Mouse (Mus musculus) heart, embryonic 15.5 days (tissue): ENCODE measurements around the gene Ube2r2. TPM values are rescaled to one million over a fixed set of nuclear protein-coding genes. Genes with fewer than 3 reads are reported as not detected.

Experiments used
- ATAC-seq: fragments of 200-750 bp; cut with Nextera tagmentation; replicated peaks from 2 replicates; pipeline ENCODE4 v1.8.0; 2017; ENCODE audit warnings: low read depth, moderate TSS enrichment; ENCODE audit not compliant: insufficient number of reproducible peaks, insufficient read depth, low FRiP score
- H3K27ac ChIP-seq: fragments of 300-500 bp; sonication (generic); 2 replicates; pipeline ENCODE4 v1.5.1; 2015; ENCODE audit warnings: mild to moderate bottlenecking, inconsistent platforms
- H3K27me3 ChIP-seq: fragments of 300-500 bp; sonication (generic); 2 replicates; pipeline ENCODE4 v1.6.1; 2015; ENCODE audit warnings: inconsistent platforms
- H3K36me3 ChIP-seq: fragments of 300-500 bp; sonication (generic); 2 replicates; pipeline ENCODE4 v1.6.1; 2015; ENCODE audit warnings: mild to moderate bottlenecking, inconsistent platforms
- H3K4me1 ChIP-seq: fragments of 300-500 bp; sonication (generic); replicated peaks from 2 replicates; pipeline ENCODE4 v1.6.1; 2015; ENCODE audit warnings: inconsistent platforms
- H3K4me2 ChIP-seq: fragments of 300-500 bp; sonication (generic); 2 replicates; pipeline ENCODE4 v1.6.1; 2015; ENCODE audit warnings: inconsistent platforms, mild to moderate bottlenecking, moderate library complexity
- H3K4me3 ChIP-seq: fragments of 300-500 bp; sonication (generic); 2 replicates; pipeline ENCODE4 v1.5.1; 2015; ENCODE audit warnings: mild to moderate bottlenecking, inconsistent platforms
- H3K9ac ChIP-seq: fragments of 300-500 bp; sonication (generic); 2 replicates; pipeline ENCODE4 v1.6.1; 2015; ENCODE audit warnings: mild to moderate bottlenecking, inconsistent platforms
- H3K9me3 ChIP-seq: fragments of 300-500 bp; sonication (generic); replicated peaks from 2 replicates; pipeline ENCODE4 v1.6.1; 2016; ENCODE audit warnings: inconsistent platforms
- WGBS: fragments of 180-500 bp; shearing (Covaris S2); methylation state at CpG from one replicate; pipeline ENCODE4 v1.1.7; 2015; ENCODE audit warnings: mixed read lengths; 5-methylcytosine and 5-hydroxymethylcytosine counted together
- polyA plus RNA-seq: library from polyadenylated mRNA; unstranded; fragments of >200 nt; fragmentation: Nextera tagmentation; extraction: Ambion mirVana; gene quantifications from 2 replicates; pipeline ENCODE4 v1.2.1, GENCODE M21; 2015

Gene Ube2r2
- polyA plus RNA-seq, 1 experiment from 2014 or later = 73.1 TPM

DNA sequence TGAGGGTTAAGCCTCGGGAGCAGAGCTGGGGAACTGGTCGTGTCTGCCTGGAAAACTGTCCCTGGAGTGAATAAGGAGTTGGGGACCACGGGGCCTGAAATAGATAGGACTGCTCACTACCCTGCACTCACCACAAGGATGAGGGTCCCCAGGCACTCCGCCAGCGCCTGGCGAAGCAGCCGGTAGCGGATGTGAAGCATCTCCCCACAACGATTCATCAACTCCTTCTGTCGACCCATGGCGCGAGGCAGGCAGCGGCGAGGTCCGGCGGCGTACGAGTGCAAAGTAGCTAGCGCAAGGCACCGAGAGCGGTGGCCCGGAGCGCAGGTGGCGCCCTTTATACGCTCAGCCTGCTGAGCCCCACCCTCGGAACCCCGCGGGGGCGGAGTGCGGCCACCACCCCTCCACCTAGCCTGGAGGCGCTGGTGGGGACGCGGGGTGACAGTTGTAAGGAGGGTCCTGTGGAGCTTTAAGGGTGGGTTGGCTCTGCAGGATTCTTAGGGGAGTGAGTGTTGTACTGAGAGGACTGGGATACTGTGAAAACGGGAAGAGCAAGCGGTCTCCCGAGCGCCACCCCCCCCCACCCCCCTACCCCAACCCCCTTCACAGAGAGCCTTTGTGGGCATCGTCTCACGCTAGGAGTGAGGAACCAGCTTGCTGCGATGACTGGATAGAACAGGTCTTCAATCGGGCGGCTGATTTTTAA is 37.5 kb upstream of the Ube2r2 start, which contains the start of gene Aqp3:
TSS of gene Aqp3 (minus strand) at position 313 of the 706 bp plus-strand sequence.
- Histone ChIP-seq H3K27me3 (peaks cover 20% of the 10 kb centered on the region), H3K4me2 (peak within 1 kb of the TSS; percentile 90), H3K36me3 (no peaks in the 10 kb centered on the region), H3K4me1 (peaks cover 41% of the 10 kb centered on the region), H3K9ac (peak within 1 kb of the TSS; percentile 45), H3K9me3 (no peaks in the 10 kb centered on the region), H3K27ac (no peak within 1 kb of the TSS), H3K4me3 (peak within 1 kb of the TSS; percentile 50)
- WGBS = 1% methylated on average over 42 of the region's 42 CpGs
- 0 out of 2 replicates have a peak, but pooled peaks have one; percentile 29 for ATAC-seq

DNA sequence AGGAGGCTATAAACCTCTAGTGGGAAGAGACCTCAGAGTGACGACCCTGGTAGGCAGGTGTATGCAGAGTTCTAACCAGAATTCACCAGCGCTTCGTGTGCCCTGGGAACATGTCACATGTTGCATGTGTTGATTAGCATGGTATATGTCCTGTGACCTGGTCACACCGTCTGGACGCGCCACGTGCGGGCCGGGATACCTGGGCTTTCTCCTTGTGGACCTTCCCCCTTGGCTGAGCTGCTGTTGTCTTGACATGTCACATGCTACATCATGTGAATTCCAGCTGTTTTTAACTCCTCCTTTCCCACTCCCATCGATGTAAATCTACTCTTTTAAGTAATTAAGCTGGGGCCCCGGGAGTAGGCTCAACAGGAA is 37.0 kb upstream of the Ube2r2 start:
- H3K36me3 ChIP-seq = no peaks in the 10 kb centered on the region
- ATAC-seq = no peak
- peak overlapping the region; percentile 45; the same call in 1 of the 2 replicates for H3K9ac ChIP-seq
- no peak overlapping the region for H3K27ac ChIP-seq
- peaks cover 20% of the 10 kb centered on the region for H3K27me3 ChIP-seq
- H3K9me3 ChIP-seq = no peaks in the 10 kb centered on the region
- peak overlapping the region; percentile 90 for H3K4me2 ChIP-seq
- peak overlapping the region; percentile 50 for H3K4me3 ChIP-seq
- 12% methylated on average over 11 of the region's 11 CpGs for WGBS
- H3K4me1 ChIP-seq = peaks cover 41% of the 10 kb centered on the region

DNA sequence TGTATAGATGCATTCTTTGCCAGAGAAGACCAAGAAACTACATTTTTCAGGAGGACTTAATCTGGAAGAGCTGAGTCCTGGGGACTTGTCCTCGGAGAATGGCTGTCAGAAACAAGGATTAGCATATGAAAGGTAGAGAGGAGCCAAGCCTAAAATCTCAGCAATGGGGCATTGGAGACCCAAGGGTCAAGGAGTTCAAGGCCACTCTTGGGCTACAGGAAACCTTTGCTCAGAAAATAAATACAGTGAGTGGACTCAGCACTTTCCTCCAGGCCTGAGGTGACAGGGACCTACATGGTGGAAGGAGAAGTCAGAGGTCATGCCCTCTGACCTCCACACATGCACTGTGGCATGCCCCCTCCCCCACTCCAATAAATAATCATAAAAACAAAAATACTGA is 34.6 kb upstream of the Ube2r2 start:
- ATAC-seq = no peak
- Histone ChIP-seq H3K27ac (no peak overlapping the region), H3K9me3 (no peaks in the 10 kb centered on the region), H3K4me3 (no peak overlapping the region), H3K4me2 (no peak overlapping the region), H3K27me3 (peaks cover 20% of the 10 kb centered on the region), H3K9ac (no peak overlapping the region), H3K4me1 (peaks cover 28% of the 10 kb centered on the region), H3K36me3 (no peaks in the 10 kb centered on the region)
- WGBS = 65% methylated on average over 1 of the region's 1 CpGs

DNA sequence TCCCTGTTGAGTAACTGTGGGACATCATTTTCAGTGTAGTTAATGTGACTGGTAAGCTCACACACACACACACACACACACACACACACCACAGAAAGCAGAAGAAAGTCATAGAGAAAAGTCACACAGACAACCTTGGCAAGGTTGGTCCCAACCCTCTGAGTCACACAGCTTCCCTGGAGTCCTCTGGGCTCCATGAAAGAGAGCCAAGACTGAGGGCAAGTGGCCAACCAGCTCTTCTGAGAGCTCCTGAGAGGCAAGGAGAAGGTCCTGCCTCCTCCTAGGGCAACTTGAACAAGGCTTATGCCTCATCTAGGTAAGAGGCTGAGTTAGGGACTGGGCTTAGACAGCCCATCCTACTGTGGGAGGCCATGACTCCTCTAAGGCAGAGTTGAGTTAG is 32.6 kb upstream of the Ube2r2 start:
- Histone ChIP-seq H3K36me3 (no peaks in the 10 kb centered on the region), H3K9me3 (no peaks in the 10 kb centered on the region), H3K4me3 (no peak overlapping the region), H3K27me3 (peaks cover 9% of the 10 kb centered on the region), H3K4me1 (peaks cover 9% of the 10 kb centered on the region), H3K4me2 (no peak overlapping the region), H3K9ac (no peak overlapping the region), H3K27ac (no peak overlapping the region)
- ATAC-seq = no peak

GRCm38 (mm10) chr4:41107440-41107839 is 28.1 kb upstream of the Ube2r2 start:
- no peak overlapping the region for H3K27ac ChIP-seq
- H3K36me3 ChIP-seq = no peaks in the 10 kb centered on the region
- no peak for ATAC-seq
- no peak overlapping the region for H3K4me2 ChIP-seq
- no peaks in the 10 kb centered on the region for H3K27me3 ChIP-seq
- WGBS = 49% methylated on average over 4 of the region's 4 CpGs
- no peak overlapping the region for H3K9ac ChIP-seq
- no peaks in the 10 kb centered on the region for H3K4me1 ChIP-seq
- H3K9me3 ChIP-seq = no peaks in the 10 kb centered on the region
- H3K4me3 ChIP-seq = no peak overlapping the region

DNA sequence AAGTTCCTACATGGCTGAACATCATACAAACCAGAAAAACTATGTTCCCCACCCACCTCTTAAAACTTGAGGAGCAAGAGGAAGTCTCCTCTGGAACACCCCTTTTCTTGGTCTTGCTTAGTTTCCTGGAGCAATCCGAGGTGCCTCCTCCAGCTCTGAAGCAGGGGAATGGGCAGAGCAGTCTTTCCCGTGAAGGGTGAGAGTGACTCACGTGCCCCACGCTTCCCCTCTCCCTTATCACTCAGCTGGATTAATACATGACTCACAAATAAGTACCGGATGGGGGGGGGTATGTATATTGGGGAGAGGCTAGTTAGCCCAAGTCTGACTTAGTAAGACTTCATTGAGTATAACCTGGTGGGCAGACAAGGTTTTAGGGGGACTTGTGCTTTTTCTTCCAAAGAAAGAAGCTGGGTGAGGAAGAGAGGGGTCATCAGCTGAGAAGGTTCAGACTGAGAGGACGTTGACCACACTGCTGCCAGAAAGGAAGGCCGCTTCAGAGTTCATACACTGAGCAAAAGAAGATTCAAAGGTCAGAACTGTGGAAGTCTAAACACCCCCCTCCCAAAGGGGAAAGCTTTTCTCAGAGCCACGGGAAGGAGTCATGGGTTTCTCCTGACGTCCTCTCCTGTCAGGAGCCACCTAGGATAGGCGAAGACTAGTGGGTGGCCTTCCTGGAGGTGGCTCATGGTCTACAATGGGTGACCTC is 26.7 kb upstream of the Ube2r2 start:
- WGBS = 62% methylated on average over 10 of the region's 10 CpGs
- no peak for ATAC-seq

DNA sequence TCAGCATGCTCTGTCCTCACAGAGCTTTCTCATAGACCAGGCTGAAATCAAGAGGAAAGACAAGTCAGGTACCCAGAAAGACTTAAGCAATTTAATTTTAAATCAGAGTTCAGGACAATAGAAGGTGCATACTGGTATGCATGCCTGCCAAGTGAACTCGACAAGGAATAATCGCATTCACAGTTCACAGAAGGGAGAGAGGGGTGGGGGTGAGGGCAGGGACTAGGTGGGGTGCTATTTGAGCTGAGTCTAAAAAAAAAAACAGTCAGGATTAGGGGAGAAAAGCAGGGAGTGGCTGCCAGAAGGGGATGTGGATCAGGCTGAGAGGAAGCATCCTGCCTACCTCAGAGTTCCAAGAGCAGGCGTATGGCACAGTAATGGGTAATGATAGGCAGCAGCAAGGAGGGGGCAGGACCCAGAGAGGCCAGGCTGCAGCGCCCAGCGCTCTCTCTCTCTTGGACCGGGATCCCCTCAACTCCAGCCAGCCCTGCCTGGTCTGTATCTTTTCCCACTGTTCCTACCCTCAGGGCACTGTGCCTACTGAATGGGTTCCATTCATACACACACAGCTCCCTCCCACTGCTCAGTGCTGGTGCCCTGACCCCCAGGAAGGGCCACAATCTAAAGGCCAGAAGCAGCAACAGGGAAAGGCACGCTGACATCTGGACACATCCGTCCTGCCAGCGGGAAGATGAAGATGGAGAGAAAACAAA is 21.0 kb upstream of the Ube2r2 start:
- whole genome bisulfite sequencing = 86% methylated on average over 9 of the region's 9 CpGs
- no peak overlapping the region for H3K4me2 ChIP-seq
- peaks cover 53% of the 10 kb centered on the region for H3K36me3 ChIP-seq
- H3K9ac ChIP-seq = no peak overlapping the region
- no peak overlapping the region for H3K4me3 ChIP-seq
- no peaks in the 10 kb centered on the region for H3K9me3 ChIP-seq
- H3K27me3 ChIP-seq = no peaks in the 10 kb centered on the region
- H3K4me1 ChIP-seq = no peaks in the 10 kb centered on the region
- no peak for ATAC-seq
- no peak overlapping the region for H3K27ac ChIP-seq

More for the DNA sequence above, 26.7 kb upstream of the Ube2r2 start:
- Histone ChIP-seq H3K27me3 (no peaks in the 10 kb centered on the region), H3K9ac (no peak overlapping the region), H3K9me3 (no peaks in the 10 kb centered on the region), H3K4me3 (no peak overlapping the region), H3K4me1 (no peaks in the 10 kb centered on the region), H3K4me2 (no peak overlapping the region), H3K36me3 (0 out of 2 replicates have a peak, but pooled peaks cover 3% of the 10 kb centered on the region), H3K27ac (no peak overlapping the region)

DNA sequence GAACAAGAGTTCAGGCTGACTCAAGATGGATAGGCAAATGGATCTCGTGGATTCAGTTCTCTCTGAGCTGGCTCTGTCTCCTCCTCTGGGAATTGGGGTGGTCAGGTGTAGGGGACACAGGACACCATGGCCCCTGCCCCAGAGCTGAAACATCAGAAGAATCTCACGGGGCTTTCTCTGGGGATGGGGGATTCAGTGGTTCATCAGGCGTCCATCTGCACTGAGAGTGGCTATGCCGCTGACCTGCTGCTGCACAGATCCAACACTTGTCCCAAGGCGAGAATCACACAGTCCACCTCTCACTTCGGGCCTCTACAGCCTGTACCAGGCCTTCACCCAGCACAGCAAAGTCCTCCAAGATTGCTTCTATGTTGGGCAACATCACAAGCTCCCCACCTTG is 20.5 kb upstream of the Ube2r2 start:
- ATAC-seq = no peak
- WGBS = 87% methylated on average over 6 of the region's 6 CpGs
- H3K4me1 ChIP-seq = no peaks in the 10 kb centered on the region
- H3K27me3 ChIP-seq = no peaks in the 10 kb centered on the region
- H3K9me3 ChIP-seq = no peaks in the 10 kb centered on the region
- H3K4me2 ChIP-seq = no peak overlapping the region
- no peak overlapping the region for H3K27ac ChIP-seq
- peaks cover 59% of the 10 kb centered on the region for H3K36me3 ChIP-seq
- H3K9ac ChIP-seq = no peak overlapping the region
- no peak overlapping the region for H3K4me3 ChIP-seq

GRCm38 (mm10) chr4:41115793-41116192 is 19.8 kb upstream of the Ube2r2 start:
- no peaks in the 10 kb centered on the region for H3K27me3 ChIP-seq
- no peak overlapping the region for H3K9ac ChIP-seq
- H3K36me3 ChIP-seq = peaks cover 66% of the 10 kb centered on the region
- no peaks in the 10 kb centered on the region for H3K4me1 ChIP-seq
- no peaks in the 10 kb centered on the region for H3K9me3 ChIP-seq
- no peak overlapping the region for H3K4me3 ChIP-seq
- no peak for ATAC-seq
- 92% methylated on average over 15 of the region's 15 CpGs for whole genome bisulfite sequencing
- no peak overlapping the region for H3K27ac ChIP-seq
- no peak overlapping the region for H3K4me2 ChIP-seq

DNA sequence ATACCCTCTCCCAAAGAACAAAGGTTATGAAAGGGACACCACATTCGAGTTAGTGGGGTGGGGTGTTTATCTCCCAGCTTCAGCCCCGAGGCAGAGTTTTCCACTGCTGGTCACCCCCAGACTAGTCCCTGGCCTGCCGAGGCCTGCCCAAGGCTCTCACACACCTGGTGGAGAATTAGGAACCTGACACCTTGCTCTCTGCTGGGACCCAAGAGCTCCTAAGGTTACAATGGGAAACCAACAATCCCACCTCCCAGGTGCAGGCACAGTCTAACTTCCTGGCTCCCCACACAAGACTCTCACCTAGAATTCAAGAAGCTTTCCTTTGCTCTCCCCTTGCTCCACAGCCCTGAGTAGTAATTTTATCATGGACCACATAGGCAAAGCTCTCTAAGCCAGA is 18.7 kb upstream of the Ube2r2 start:
- ATAC-seq = no peak
- H3K27me3 ChIP-seq = no peaks in the 10 kb centered on the region
- WGBS = 79% methylated on average over 3 of the region's 3 CpGs
- H3K4me2 ChIP-seq = no peak overlapping the region
- H3K4me3 ChIP-seq = no peak overlapping the region
- H3K36me3 ChIP-seq = peaks cover 75% of the 10 kb centered on the region
- no peak overlapping the region for H3K9ac ChIP-seq
- no peaks in the 10 kb centered on the region for H3K4me1 ChIP-seq
- no peaks in the 10 kb centered on the region for H3K9me3 ChIP-seq
- H3K27ac ChIP-seq = no peak overlapping the region

GRCm38 (mm10) chr4:41118706-41119292 is 16.7 kb upstream of the Ube2r2 start:
- 0 out of 2 replicates have a peak, but pooled peaks have one; percentile 3 for ATAC-seq
- Histone ChIP-seq H3K27me3 (no peaks in the 10 kb centered on the region), H3K4me2 (no peak overlapping the region), H3K36me3 (peaks cover 79% of the 10 kb centered on the region), H3K9me3 (no peaks in the 10 kb centered on the region), H3K27ac (no peak overlapping the region), H3K9ac (no peak overlapping the region), H3K4me3 (no peak overlapping the region), H3K4me1 (peaks cover 8% of the 10 kb centered on the region)
- 70% methylated on average over 11 of the region's 11 CpGs for WGBS
